8 mouse cellular contexts compared by ENCODE assay signal in the genomic region with DNA sequence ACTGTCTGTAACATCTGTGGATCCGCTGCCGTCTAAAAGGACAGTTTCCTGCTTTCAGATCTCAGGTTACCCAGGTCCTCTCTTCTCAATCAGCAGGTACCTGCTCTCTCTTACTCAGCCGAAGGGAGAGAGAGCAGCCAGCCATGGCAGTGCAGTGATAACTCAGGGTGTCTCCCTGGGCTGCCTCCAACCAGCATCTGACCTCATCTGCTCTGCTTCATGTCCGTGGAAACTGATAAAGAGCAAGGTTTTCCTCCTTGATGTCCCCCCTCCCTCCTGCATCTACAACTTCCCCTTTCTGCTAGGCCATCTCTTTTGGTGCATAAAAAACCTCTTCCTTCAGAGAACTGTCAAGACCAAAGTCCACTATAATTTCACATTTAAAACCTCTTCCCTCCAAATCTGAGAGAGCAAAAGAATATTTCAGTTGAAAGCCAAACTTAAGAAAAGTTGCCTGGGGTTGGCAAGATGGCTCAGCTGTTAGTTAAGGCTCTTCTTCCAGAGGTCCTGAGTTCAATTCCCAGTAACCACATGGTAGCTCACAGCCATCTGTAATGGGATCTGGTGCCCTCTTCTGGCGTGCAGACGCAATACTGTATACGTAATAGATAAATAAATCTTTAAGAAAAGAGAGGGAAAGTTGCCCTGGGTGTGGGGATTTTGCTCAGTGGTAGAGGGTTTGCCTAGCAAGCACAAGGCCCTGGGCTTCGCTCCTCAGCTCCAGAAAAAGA. TPM values are rescaled to one million over a fixed set of nuclear protein-coding genes. Genes with fewer than 3 reads are reported as not detected.
DNase-seq lines count a peak whose midpoint lies in the region; ATAC-seq and TF ChIP-seq lines count a peak whose summit lies in the region.

No protein-coding gene starts in this region.

- ATAC-seq in heart, postnatal 0 days (ENCODE audit: insufficient read depth, low read depth): no peak
- ATAC-seq in hematopoietic stem cell, adult 5-6 weeks (replicated peaks in 1 of 2; ENCODE audit: insufficient read depth in 1 of 2, low FRiP score in 2 of 2, low TSS enrichment in 1 of 2, low read depth in 1 of 2, poor library complexity in 2 of 2, severe bottlenecking in 2 of 2): peak; percentile 59 to 63
- no peak for ATAC-seq in midbrain, embryonic 16.5 days
- no peak for ATAC-seq in forebrain, embryonic 16.5 days

- DNase-seq in heart, postnatal 0 days (ENCODE audit: low spot score): no peak
- DNase-seq in heart, adult 8-10 months (ENCODE audit: low spot score): no peak
- DNase-seq in ES-CJ7 (ENCODE audit: low read depth, low spot score): peak; percentile 49
- peak; percentile 19 for DNase-seq in retina, postnatal 1 day
- DNase-seq in yolk sac, embryonic 10.5 days (ENCODE audit: low spot score): no peak

- no peaks in the 10 kb centered on the region for H3K9me3 ChIP-seq in heart, postnatal 0 days (replicated peaks; ENCODE audit: control insufficient read depth, low read length)
- H3K9me3 ChIP-seq in midbrain, embryonic 16.5 days (replicated peaks; ENCODE audit: control insufficient read depth, low read length, poor library complexity, severe bottlenecking): no peaks in the 10 kb centered on the region
- H3K9me3 ChIP-seq in forebrain, embryonic 16.5 days (ENCODE audit: control insufficient read depth, low read length): no peaks in the 10 kb centered on the region

- H3K27me3 ChIP-seq in heart, postnatal 0 days (ENCODE audit: control insufficient read depth, insufficient read depth, low read length): no peaks in the 10 kb centered on the region
- H3K27me3 ChIP-seq in midbrain, embryonic 16.5 days (ENCODE audit: control insufficient read depth, insufficient read depth, low read depth, low read length): no peaks in the 10 kb centered on the region
- H3K27me3 ChIP-seq in forebrain, embryonic 16.5 days (replicated peaks; ENCODE audit: control insufficient read depth, insufficient read depth, low read length): no peaks in the 10 kb centered on the region

- TF ChIP-seq CTCF in heart, postnatal 0 days (IDR thresholded peaks at IDR 0.05; ENCODE audit: low read depth): peak; percentile 30

- H3K27ac ChIP-seq in heart, postnatal 0 days (ENCODE audit: low read depth): no peak overlapping the region
- no peak overlapping the region for H3K27ac ChIP-seq in midbrain, embryonic 16.5 days (ENCODE audit: low read length)
- H3K27ac ChIP-seq in forebrain, embryonic 16.5 days (ENCODE audit: low read length): no peak overlapping the region

- H3K36me3 ChIP-seq in heart, postnatal 0 days (replicated peaks; ENCODE audit: control insufficient read depth, insufficient read depth, low read length): no peaks in the 10 kb centered on the region
- no peaks in the 10 kb centered on the region for H3K36me3 ChIP-seq in midbrain, embryonic 16.5 days (ENCODE audit: control insufficient read depth, insufficient read depth, low read length)
- H3K36me3 ChIP-seq in forebrain, embryonic 16.5 days (ENCODE audit: control insufficient read depth, insufficient read depth): no peaks in the 10 kb centered on the region

- 49% methylated on average over 8 of the region's 8 CpGs for WGBS in heart, postnatal 0 days
- WGBS in midbrain, embryonic 16.5 days: 59% methylated on average over 8 of the region's 8 CpGs
- 49% methylated on average over 8 of the region's 8 CpGs for whole genome bisulfite sequencing in forebrain, embryonic 16.5 days

- H3K9ac ChIP-seq in heart, postnatal 0 days (replicated peaks; ENCODE audit: low read depth, low read length): no peak overlapping the region
- no peak overlapping the region for H3K9ac ChIP-seq in midbrain, embryonic 16.5 days (ENCODE audit: low read depth, low read length)
- H3K9ac ChIP-seq in forebrain, embryonic 16.5 days (replicated peaks; ENCODE audit: low read depth, low read length): no peak overlapping the region

- no peak for TF ChIP-seq EP300 in heart, postnatal 0 days (IDR thresholded peaks at IDR 0.05; ENCODE audit: low read depth)

- H3K4me2 ChIP-seq in heart, postnatal 0 days (ENCODE audit: low read depth, low read length): no peak overlapping the region
- H3K4me2 ChIP-seq in midbrain, embryonic 16.5 days (ENCODE audit: low read length): no peak overlapping the region
- H3K4me2 ChIP-seq in forebrain, embryonic 16.5 days (ENCODE audit: low read length): no peak overlapping the region

- H3K4me3 ChIP-seq in heart, postnatal 0 days (ENCODE audit: low read depth, low read length): no peak overlapping the region
- H3K4me3 ChIP-seq in midbrain, embryonic 16.5 days (ENCODE audit: low read depth, low read length): no peak overlapping the region
- H3K4me3 ChIP-seq in forebrain, embryonic 16.5 days (replicated peaks; ENCODE audit: low read length): no peak overlapping the region

- H3K4me1 ChIP-seq in heart, postnatal 0 days (ENCODE audit: control insufficient read depth, insufficient read depth): no peaks in the 10 kb centered on the region
- no peaks in the 10 kb centered on the region for H3K4me1 ChIP-seq in midbrain, embryonic 16.5 days (ENCODE audit: control insufficient read depth, insufficient read depth, low read length)
- no peaks in the 10 kb centered on the region for H3K4me1 ChIP-seq in forebrain, embryonic 16.5 days (replicated peaks; ENCODE audit: control insufficient read depth, insufficient read depth, low read length)

RNA-seq across cellular contexts. Expression of a gene that starts 9.4 kb away (rescaled TPM):
- 48.6 and 126 TPM in 2 replicates for total RNA-seq in heart, postnatal 0 days (2014; rRNA removed; ENCODE audit: low replicate concordance)
- polyA plus RNA-seq in heart, postnatal 0 days (2015; fragmentation: Nextera tagmentation; extraction: Ambion mirVana): 96.9 and 116 TPM in 2 replicates
- total RNA-seq in heart, adult 8-10 months (2022): 100 to 1,000 TPM in 3 of 4 experiments, 10 to 100 TPM in 1; 93.7 to 126 (median 111) TPM
- 38.1 and 93.3 TPM in 2 replicates for total RNA-seq in hematopoietic stem cell, adult 5-6 weeks (2017)
- 177 and 196 TPM in 2 replicates for polyA plus RNA-seq in midbrain, embryonic 16.5 days (2015; fragmentation: Nextera tagmentation; extraction: Ambion mirVana)
- 188 and 194 TPM in 2 replicates for polyA plus RNA-seq in forebrain, embryonic 16.5 days (2015; fragmentation: Nextera tagmentation; extraction: Ambion mirVana)

RNA-seq across cellular contexts. Expression of a gene that starts 47.4 kb away (rescaled TPM):
- total RNA-seq in heart, postnatal 0 days (2014; rRNA removed; ENCODE audit: low replicate concordance): 56.9 and 65.0 TPM in 2 replicates
- 32.5 and 34.0 TPM in 2 replicates for polyA plus RNA-seq in heart, postnatal 0 days (2015; fragmentation: Nextera tagmentation; extraction: Ambion mirVana)
- total RNA-seq in heart, adult 8-10 months (2022): 100 to 1,000 TPM in 2 of 4 experiments, 10 to 100 TPM in 2; 96.2 to 103 (median 100) TPM
- 10.9 and 33.5 TPM in 2 replicates for total RNA-seq in hematopoietic stem cell, adult 5-6 weeks (2017)
- 25.1 and 25.6 TPM in 2 replicates for polyA plus RNA-seq in midbrain, embryonic 16.5 days (2015; fragmentation: Nextera tagmentation; extraction: Ambion mirVana)
- 29.1 and 29.8 TPM in 2 replicates for polyA plus RNA-seq in forebrain, embryonic 16.5 days (2015; fragmentation: Nextera tagmentation; extraction: Ambion mirVana)

Comparison
In these comparisons a context has a peak if more than half of its experiments do, and no peak if none do; other contexts are left out.
1. ATAC-seq: peak in hematopoietic stem cell, adult 5-6 weeks (2 of 2); none in heart, postnatal 0 days (single experiment), midbrain, embryonic 16.5 days (single experiment) and forebrain, embryonic 16.5 days (single experiment).
2. DNase-seq: peak in ES-CJ7 (single experiment) and retina, postnatal 1 day (single experiment); none in heart, postnatal 0 days (single experiment), heart, adult 8-10 months (single experiment) and yolk sac, embryonic 10.5 days (single experiment).